Mouse (Mus musculus): ENCODE measurements around the gene Smtnl2. TPM values are rescaled to one million over a fixed set of nuclear protein-coding genes. Genes with fewer than 3 reads are reported as not detected.
A peak's percentile ranks its signal among the peaks of the same experiment; 100 is the strongest.

Gene Smtnl2
- polyA plus RNA-seq, 1 experiment from 2014 or later = 26.2 TPM

DNA sequence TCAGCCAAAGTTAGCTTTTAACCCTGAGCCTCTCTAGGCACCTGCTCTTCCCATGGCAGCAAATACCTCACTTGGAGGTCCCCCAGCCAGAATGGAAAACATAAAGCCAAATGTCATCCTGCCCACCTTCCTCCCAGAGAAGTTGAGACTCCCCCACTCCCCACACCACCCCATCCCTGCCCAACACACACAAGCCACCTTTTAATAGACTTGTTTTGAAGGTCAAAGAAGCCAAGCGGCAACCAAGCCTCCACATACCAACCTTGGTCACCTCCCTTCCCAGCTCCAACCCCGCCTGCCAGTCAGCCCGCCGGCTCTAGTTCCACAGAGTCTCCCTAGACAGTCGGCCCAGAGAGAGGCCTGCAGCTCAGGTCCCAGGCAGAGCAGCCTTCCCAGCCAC is 9.5 kb downstream of the Smtnl2 start:
- no peak overlapping the region for H3K4me3 ChIP-seq (ENCODE audit: low read depth, low read length)
- ATAC-seq (replicated peaks; ENCODE audit: low FRiP score, low TSS enrichment, low read depth) (no peak), DNase-seq (ENCODE audit: low spot score) (no peak)
- H3K9me3 ChIP-seq (ENCODE audit: control insufficient read depth, low read length) = no peaks in the 10 kb centered on the region
- H3K4me2 ChIP-seq (ENCODE audit: low read length) = no peak overlapping the region
- no peaks in the 10 kb centered on the region for H3K36me3 ChIP-seq (ENCODE audit: control insufficient read depth, insufficient read depth, low read length)
- H3K4me1 ChIP-seq (replicated peaks; ENCODE audit: control insufficient read depth, insufficient read depth, low read length) = peaks cover 14% of the 10 kb centered on the region
- H3K9ac ChIP-seq (ENCODE audit: low read length) = no peak overlapping the region
- no peak overlapping the region; the same call in 1 of the 2 replicates for H3K27ac ChIP-seq (ENCODE audit: low read depth)
- H3K27me3 ChIP-seq (replicated peaks; ENCODE audit: control insufficient read depth, insufficient read depth, low read length) = no peaks in the 10 kb centered on the region
- 63% methylated on average over 5 of the region's 5 CpGs for WGBS

DNA sequence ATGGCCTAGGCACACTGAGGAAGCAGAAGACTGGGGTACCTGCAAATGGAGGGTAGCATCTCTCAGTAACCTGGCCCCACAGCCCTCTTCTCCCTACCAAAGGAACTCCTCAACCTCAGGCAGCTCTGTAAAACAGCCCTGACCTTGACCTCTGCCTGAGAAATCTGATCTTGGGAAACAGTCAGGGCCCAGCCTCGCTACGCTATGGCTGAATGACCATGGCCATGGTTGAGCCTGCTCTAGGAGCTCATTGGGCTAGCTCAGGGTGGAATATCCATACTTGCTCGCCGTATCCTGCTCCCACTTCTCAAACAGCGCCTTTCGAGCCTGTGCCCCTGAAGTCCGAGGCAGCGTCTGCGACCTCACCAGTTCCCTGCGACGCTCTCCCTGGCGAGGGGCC is 10.4 kb downstream of the Smtnl2 start:
- DNase-seq (ENCODE audit: low spot score) = no peak
- H3K36me3 ChIP-seq (ENCODE audit: control insufficient read depth, insufficient read depth, low read length) = no peaks in the 10 kb centered on the region
- H3K4me3 ChIP-seq (ENCODE audit: low read depth, low read length) = no peak overlapping the region
- no peak overlapping the region for H3K27ac ChIP-seq (ENCODE audit: low read depth)
- WGBS = 85% methylated on average over 12 of the region's 12 CpGs
- H3K27me3 ChIP-seq (replicated peaks; ENCODE audit: control insufficient read depth, insufficient read depth, low read length) = no peaks in the 10 kb centered on the region
- H3K9me3 ChIP-seq (ENCODE audit: control insufficient read depth, low read length) = no peaks in the 10 kb centered on the region
- ATAC-seq (replicated peaks; ENCODE audit: low FRiP score, low TSS enrichment, low read depth) = no peak
- H3K9ac ChIP-seq (ENCODE audit: low read length) = no peak overlapping the region
- peaks cover 21% of the 10 kb centered on the region for H3K4me1 ChIP-seq (replicated peaks; ENCODE audit: control insufficient read depth, insufficient read depth, low read length)
- no peak overlapping the region for H3K4me2 ChIP-seq (ENCODE audit: low read length)

DNA sequence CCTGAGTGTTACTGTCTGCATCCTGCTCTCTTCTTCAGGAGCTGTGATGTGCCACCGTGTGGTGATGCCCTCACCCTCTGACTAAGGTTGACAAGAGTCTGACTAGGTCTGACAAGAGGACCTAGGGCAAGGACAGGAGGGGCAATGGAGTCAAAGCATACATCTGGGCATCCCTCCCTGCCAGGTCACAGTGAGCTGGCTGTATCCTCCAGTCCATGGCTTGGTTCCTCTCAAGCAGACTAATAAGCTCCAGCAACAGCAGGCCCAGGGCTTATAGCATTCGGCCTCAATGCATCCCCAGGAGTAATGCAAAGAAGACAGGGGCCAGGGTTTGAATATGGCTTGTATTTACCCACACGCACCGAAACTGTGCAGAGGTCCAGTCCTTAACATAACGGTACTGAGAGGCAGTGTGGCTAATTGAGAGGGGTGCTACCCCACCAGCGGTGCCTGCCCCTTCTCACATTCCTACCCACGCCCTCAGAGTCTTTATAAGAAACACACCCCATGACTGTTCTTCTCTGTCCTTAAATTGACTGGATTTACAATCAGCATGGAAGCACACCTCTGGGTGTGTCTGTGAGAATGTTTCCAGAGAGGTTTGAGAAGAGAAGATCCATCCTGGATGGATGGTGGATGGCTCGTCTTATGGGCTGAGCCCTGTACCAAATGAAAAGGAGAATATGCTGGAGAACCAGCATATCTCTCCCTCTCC is 13.5 kb downstream of the Smtnl2 start:
- Histone ChIP-seq H3K9me3 (ENCODE audit: control insufficient read depth, low read length) (no peaks in the 10 kb centered on the region), H3K9ac (ENCODE audit: low read length) (no peak overlapping the region), H3K27me3 (replicated peaks; ENCODE audit: control insufficient read depth, insufficient read depth, low read length) (no peaks in the 10 kb centered on the region), H3K4me3 (ENCODE audit: low read depth, low read length) (no peak overlapping the region), H3K27ac (ENCODE audit: low read depth) (no peak overlapping the region), H3K36me3 (ENCODE audit: control insufficient read depth, insufficient read depth, low read length) (no peaks in the 10 kb centered on the region), H3K4me1 (replicated peaks; ENCODE audit: control insufficient read depth, insufficient read depth, low read length) (peaks cover 17% of the 10 kb centered on the region), H3K4me2 (ENCODE audit: low read length) (no peak overlapping the region)
- no peak for DNase-seq (ENCODE audit: low spot score)
- 84% methylated on average over 8 of the region's 8 CpGs for WGBS
- ATAC-seq (replicated peaks; ENCODE audit: low FRiP score, low TSS enrichment, low read depth) = no peak

DNA sequence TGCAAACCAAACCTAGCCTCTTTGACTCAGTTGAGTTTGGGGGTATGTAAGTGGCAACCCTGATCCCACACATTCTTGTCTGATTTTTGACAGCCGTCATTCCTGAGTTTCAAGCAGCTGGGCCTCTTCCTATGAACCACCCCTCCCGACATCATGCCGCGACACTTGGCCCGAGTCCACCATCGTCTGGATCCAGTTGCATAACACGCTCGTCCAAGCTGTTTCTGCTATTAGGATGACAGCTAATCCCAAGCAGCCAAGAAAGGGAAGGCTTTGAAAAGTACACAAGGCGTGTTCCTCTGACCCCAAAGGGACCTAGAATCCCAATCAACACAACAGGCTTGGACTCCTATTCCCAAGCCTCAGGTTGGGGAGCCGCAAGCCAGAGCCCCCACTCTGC is 14.4 kb downstream of the Smtnl2 start:
- DNase-seq (ENCODE audit: low spot score) (no peak), ATAC-seq (replicated peaks; ENCODE audit: low FRiP score, low TSS enrichment, low read depth) (no peak)
- Histone ChIP-seq H3K4me2 (ENCODE audit: low read length) (no peak overlapping the region), H3K27ac (ENCODE audit: low read depth) (peak overlapping the region; percentile 59; the same call in 1 of the 2 replicates), H3K9me3 (ENCODE audit: control insufficient read depth, low read length) (no peaks in the 10 kb centered on the region), H3K9ac (ENCODE audit: low read length) (no peak overlapping the region), H3K4me3 (ENCODE audit: low read depth, low read length) (no peak overlapping the region), H3K4me1 (replicated peaks; ENCODE audit: control insufficient read depth, insufficient read depth, low read length) (peaks cover 17% of the 10 kb centered on the region), H3K36me3 (ENCODE audit: control insufficient read depth, insufficient read depth, low read length) (no peaks in the 10 kb centered on the region), H3K27me3 (replicated peaks; ENCODE audit: control insufficient read depth, insufficient read depth, low read length) (no peaks in the 10 kb centered on the region)
- WGBS = 56% methylated on average over 10 of the region's 10 CpGs

DNA sequence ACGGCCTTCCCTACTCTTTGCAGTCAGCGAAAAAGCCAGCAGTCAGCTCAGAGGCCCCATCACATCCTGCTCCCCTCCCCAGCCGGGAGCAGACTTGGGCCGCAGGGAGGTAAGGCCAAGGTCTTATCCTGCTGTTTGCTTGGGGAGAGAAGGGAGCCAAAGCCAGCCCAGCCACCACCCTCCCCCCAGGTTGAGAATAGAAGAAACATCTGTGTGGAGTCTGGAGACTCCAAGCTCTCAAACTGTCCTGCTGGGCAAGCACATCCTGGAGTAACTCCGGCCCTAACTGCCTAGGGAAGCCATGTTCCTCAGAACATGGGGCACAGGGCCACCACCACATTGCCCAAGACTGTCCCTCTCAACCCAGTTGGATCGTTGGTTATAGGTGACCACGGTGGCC is 14.9 kb downstream of the Smtnl2 start:
- Histone ChIP-seq H3K4me1 (replicated peaks; ENCODE audit: control insufficient read depth, insufficient read depth, low read length) (peaks cover 17% of the 10 kb centered on the region), H3K36me3 (ENCODE audit: control insufficient read depth, insufficient read depth, low read length) (no peaks in the 10 kb centered on the region), H3K27me3 (replicated peaks; ENCODE audit: control insufficient read depth, insufficient read depth, low read length) (no peaks in the 10 kb centered on the region), H3K27ac (ENCODE audit: low read depth) (peak overlapping the region; percentile 59; the same call in 1 of the 2 replicates), H3K9me3 (ENCODE audit: control insufficient read depth, low read length) (no peaks in the 10 kb centered on the region), H3K9ac (ENCODE audit: low read length) (no peak overlapping the region), H3K4me2 (ENCODE audit: low read length) (no peak overlapping the region), H3K4me3 (ENCODE audit: low read depth, low read length) (no peak overlapping the region)
- DNase-seq (ENCODE audit: low spot score) = no peak
- 63% methylated on average over 7 of the region's 7 CpGs for WGBS
- ATAC-seq (replicated peaks; ENCODE audit: low FRiP score, low TSS enrichment, low read depth) = 0 out of 2 replicates have a peak, but pooled peaks have one; percentile 43

DNA sequence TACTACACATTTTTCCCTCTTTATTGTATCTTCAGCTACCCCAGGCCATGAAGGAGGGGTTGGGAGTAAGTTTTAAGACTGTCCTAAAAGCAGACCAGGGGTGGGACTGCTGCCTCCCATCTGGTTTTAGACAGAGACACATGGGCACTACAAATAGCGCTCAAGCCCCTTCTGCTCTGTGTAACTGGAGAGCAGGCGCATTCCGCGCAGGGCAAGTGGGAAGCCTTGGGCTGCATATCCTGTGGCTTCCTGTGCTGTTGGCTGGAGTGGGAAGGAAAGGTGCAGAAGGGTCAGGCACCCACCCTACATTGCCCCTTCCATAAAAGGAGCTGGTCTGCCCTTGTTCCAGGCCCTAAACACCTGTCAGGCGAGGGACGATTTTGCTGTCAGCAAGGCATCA is 15.9 kb downstream of the Smtnl2 start:
- Histone ChIP-seq H3K4me1 (replicated peaks; ENCODE audit: control insufficient read depth, insufficient read depth, low read length) (peaks cover 17% of the 10 kb centered on the region), H3K9ac (ENCODE audit: low read length) (no peak overlapping the region), H3K27ac (ENCODE audit: low read depth) (no peak overlapping the region), H3K9me3 (ENCODE audit: control insufficient read depth, low read length) (no peaks in the 10 kb centered on the region), H3K36me3 (ENCODE audit: control insufficient read depth, insufficient read depth, low read length) (no peaks in the 10 kb centered on the region), H3K4me2 (ENCODE audit: low read length) (no peak overlapping the region), H3K4me3 (ENCODE audit: low read depth, low read length) (no peak overlapping the region), H3K27me3 (replicated peaks; ENCODE audit: control insufficient read depth, insufficient read depth, low read length) (no peaks in the 10 kb centered on the region)
- ATAC-seq (replicated peaks; ENCODE audit: low FRiP score, low TSS enrichment, low read depth) (no peak), DNase-seq (ENCODE audit: low spot score) (no peak)
- WGBS = 55% methylated on average over 6 of the region's 6 CpGs

DNA sequence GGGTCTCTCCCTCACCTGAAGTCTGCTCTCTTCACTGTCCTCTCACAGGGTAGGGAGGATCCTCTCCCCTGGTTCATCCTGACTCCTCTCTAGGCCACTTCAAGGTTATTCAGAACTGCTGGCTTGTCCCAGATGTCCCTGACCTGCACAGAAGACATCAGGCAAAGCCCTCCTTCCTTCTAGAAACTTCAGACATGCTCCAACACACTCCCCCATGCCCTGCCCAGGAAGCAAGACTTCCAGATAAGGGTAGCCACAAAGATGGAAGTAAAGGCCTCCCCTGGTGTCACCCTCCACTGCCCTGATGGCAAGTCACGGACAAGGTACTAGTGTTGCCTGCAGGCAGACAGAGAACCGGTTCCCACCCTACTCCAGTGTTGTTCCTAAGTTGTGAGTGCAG is 16.8 kb downstream of the Smtnl2 start:
- 92% methylated on average over 2 of the region's 2 CpGs for WGBS

DNA sequence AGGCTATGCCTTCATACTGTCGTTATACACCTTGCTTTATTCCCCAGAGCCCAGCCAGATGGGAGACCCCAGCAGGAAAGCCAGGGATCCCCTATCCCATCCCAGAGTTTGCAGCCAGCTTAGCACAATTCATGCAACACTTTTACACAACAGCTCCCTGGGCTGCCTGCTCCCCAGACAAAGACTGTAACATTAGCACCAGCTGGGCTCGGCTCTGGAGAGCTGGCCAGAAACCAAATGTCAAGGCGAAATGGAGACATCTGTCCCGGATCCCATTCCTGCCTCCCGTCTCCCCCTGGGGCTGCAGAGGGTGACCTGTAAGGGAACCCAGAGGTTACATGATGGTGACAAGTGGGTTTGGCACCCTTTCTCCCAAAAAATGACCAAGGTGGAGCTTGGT is 17.8 kb downstream of the Smtnl2 start:
- Histone ChIP-seq H3K4me2 (ENCODE audit: low read length) (no peak overlapping the region), H3K4me1 (replicated peaks; ENCODE audit: control insufficient read depth, insufficient read depth, low read length) (peaks cover 17% of the 10 kb centered on the region), H3K27me3 (replicated peaks; ENCODE audit: control insufficient read depth, insufficient read depth, low read length) (no peaks in the 10 kb centered on the region), H3K9ac (ENCODE audit: low read length) (no peak overlapping the region), H3K36me3 (ENCODE audit: control insufficient read depth, insufficient read depth, low read length) (no peaks in the 10 kb centered on the region), H3K4me3 (ENCODE audit: low read depth, low read length) (no peak overlapping the region), H3K9me3 (ENCODE audit: control insufficient read depth, low read length) (no peaks in the 10 kb centered on the region), H3K27ac (ENCODE audit: low read depth) (no peak overlapping the region)
- DNase-seq (ENCODE audit: low spot score) (no peak), ATAC-seq (replicated peaks; ENCODE audit: low FRiP score, low TSS enrichment, low read depth) (no peak)
- WGBS = 49% methylated on average over 5 of the region's 5 CpGs

More for the DNA sequence above, 16.8 kb downstream of the Smtnl2 start:
- no peak overlapping the region for H3K4me3 ChIP-seq (ENCODE audit: low read depth, low read length)
- H3K36me3 ChIP-seq (ENCODE audit: control insufficient read depth, insufficient read depth, low read length) = no peaks in the 10 kb centered on the region
- no peak overlapping the region for H3K27ac ChIP-seq (ENCODE audit: low read depth)
- no peak overlapping the region for H3K4me2 ChIP-seq (ENCODE audit: low read length)
- peaks cover 17% of the 10 kb centered on the region for H3K4me1 ChIP-seq (replicated peaks; ENCODE audit: control insufficient read depth, insufficient read depth, low read length)
- no peaks in the 10 kb centered on the region for H3K9me3 ChIP-seq (ENCODE audit: control insufficient read depth, low read length)
- no peaks in the 10 kb centered on the region for H3K27me3 ChIP-seq (replicated peaks; ENCODE audit: control insufficient read depth, insufficient read depth, low read length)
- no peak overlapping the region for H3K9ac ChIP-seq (ENCODE audit: low read length)
- no peak for DNase-seq (ENCODE audit: low spot score)
- ATAC-seq (replicated peaks; ENCODE audit: low FRiP score, low TSS enrichment, low read depth) = no peak

DNA sequence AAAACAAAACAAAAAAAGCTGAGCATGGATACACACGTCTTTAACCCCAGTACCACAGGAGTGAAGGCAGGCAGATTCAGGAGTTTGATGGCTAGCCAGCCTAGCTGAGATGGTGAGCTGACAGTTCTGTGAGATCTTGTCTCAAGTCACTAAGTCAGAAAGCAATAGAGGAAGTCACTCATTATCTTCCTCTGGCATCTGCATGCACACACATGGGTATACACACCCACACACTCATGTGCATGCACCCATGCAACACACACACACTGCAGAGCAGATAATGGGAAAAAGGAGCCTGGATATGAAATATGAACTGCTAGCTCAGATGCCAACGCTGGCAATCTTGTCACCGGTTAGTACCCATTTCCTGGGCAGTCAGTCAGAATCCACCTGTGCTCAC is 18.3 kb downstream of the Smtnl2 start:
- no peak for ATAC-seq (replicated peaks; ENCODE audit: low FRiP score, low TSS enrichment, low read depth)
- Histone ChIP-seq H3K4me1 (replicated peaks; ENCODE audit: control insufficient read depth, insufficient read depth, low read length) (peaks cover 17% of the 10 kb centered on the region), H3K27ac (ENCODE audit: low read depth) (no peak overlapping the region), H3K4me2 (ENCODE audit: low read length) (no peak overlapping the region), H3K27me3 (replicated peaks; ENCODE audit: control insufficient read depth, insufficient read depth, low read length) (no peaks in the 10 kb centered on the region), H3K4me3 (ENCODE audit: low read depth, low read length) (no peak overlapping the region), H3K36me3 (ENCODE audit: control insufficient read depth, insufficient read depth, low read length) (no peaks in the 10 kb centered on the region), H3K9ac (ENCODE audit: low read length) (no peak overlapping the region), H3K9me3 (ENCODE audit: control insufficient read depth, low read length) (no peaks in the 10 kb centered on the region)
- DNase-seq (ENCODE audit: low spot score) = no peak
- WGBS = 90% methylated on average over 3 of the region's 3 CpGs
